Mouse (Mus musculus): ENCODE results near the gene Nrarp.

DNA sequence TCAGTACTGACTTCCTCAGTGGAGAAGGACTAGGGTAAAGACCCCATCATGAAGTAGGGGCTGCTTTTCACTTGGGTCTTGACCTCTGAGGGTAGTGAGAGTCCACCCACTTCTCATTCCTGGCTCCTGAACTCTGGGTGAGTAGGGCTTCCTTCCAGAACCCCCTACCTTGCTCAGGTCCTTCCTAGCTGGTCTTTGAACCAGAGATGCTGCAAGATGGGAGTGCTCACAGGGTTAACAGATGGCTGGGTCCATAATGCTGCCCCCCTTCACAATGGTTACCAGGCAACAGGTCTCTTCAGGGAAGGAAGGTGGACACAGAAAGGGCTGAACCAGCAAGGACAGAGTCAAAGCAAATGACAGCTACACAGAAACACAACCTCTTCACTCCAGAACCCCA lies 37.9 kb downstream of the Nrarp start, which contains the start of gene Fam166a:
- TF ChIP-seq CTCF (IDR thresholded peaks at IDR 0.05; ENCODE audit: borderline replicate concordance, insufficient read depth, low read length) (no peak), POLR2A (IDR thresholded peaks at IDR 0.05; ENCODE audit: low read depth, low read length) (no peak)

All from embryonic fibroblast, embryonic 13.5 days (primary cell).